Mouse (Mus musculus): ENCODE measurements around the gene Arrb1.

DNA sequence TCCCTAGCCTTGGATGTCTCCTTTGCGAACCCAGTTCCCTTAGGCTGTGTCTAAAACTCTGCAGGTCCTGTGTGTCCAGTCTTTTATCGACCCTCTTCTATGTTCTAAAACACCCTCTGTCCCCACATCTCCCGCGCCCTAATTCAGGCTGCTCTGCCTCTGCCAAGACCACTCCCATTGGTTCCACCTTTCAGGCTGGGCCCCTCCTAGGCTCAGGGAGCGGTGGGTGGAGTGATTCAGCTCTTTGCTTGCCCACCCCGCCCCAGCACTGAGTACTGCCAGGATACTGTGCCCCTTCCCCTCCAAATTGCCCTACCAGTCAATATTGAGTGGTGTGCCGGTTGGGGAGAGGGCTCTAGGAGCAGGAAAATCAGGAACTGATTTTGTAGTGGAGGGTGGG is 92.1 kb downstream of the Arrb1 start:
- TF ChIP-seq CTCF (IDR thresholded peaks at IDR 0.05; ENCODE audit: low read depth, low read length), result no peak
- no peak for TF ChIP-seq POLR2A (IDR thresholded peaks at IDR 0.05; ENCODE audit: extremely low read depth, insufficient read depth, low read length)

Measured in liver, adult 2 months (tissue).